ENCODE assay signal across 10 mouse cellular contexts in the genomic region with DNA sequence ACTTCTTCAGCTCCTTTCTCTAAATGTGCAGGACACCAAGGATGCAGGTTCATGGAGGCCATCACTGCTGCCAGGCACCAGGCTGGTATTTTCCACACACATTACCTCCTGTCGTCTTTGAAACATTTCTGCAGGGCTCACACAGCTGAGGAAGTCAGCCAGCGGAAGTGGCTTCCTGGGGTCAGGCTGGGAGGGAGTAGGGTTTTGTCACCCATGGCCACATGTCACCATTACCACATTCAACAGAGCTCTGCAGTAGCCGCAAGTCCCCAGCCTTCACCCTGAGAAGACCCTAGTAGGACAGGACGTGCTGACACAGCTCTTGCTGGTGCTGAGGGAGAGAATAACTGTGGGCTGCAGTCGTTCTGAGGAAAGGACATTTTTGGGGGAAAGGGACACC. TPM values are rescaled to one million over a fixed set of nuclear protein-coding genes. Genes with fewer than 3 reads are reported as not detected.
DNase-seq lines count a peak whose midpoint lies in the region; ATAC-seq and TF ChIP-seq lines count a peak whose summit lies in the region.
"Had no signal": no experiment of that assay in that cellular context is flagged by ENCODE, and none has a peak within 500 bp of the region (broad histone marks: within the 10 kb centered on the region; RNA-seq: fewer than 3 reads in every experiment).

No protein-coding gene starts in this region.

- H3K4me2 ChIP-seq in lung, postnatal 0 days (replicated peaks; ENCODE audit: low read depth, low read length) = no peak overlapping the region
- H3K4me2 ChIP-seq: hindbrain, embryonic 12.5 days had no signal

- peaks cover 6% of the 10 kb centered on the region; the same call in 1 of the 2 replicates for H3K36me3 ChIP-seq in lung, postnatal 0 days (ENCODE audit: insufficient read depth, low read length)

- H3K27ac ChIP-seq in lung, postnatal 0 days (ENCODE audit: low read length) = no peak overlapping the region
- H3K27ac ChIP-seq in brown adipose tissue, adult 24 weeks (replicated peaks; ENCODE audit: low read depth, low read length) = peak overlapping the region; percentile 71
- H3K27ac ChIP-seq: hindbrain, embryonic 12.5 days had no signal

- peak; percentile 26 for DNase-seq in lung, postnatal 0 days (ENCODE audit: low spot score)
- DNase-seq in lung, adult 2 months = no peak
- DNase-seq in thymus, postnatal 36 days = peak; percentile 40 to 58
- DNase-seq in testis, postnatal 14 days (ENCODE audit: low spot score) = no peak
- DNase-seq: forebrain, postnatal 0 days had no signal

- H3K9me3 ChIP-seq in lung, postnatal 0 days (ENCODE audit: low read length) = no peaks in the 10 kb centered on the region
- H3K9me3 ChIP-seq: hindbrain, embryonic 12.5 days had no signal

- no peak for ATAC-seq in lung, postnatal 0 days
- ATAC-seq in megakaryocyte, adult 5-6 weeks (ENCODE audit: poor library complexity, severe bottlenecking) = peak; percentile 66
- ATAC-seq in cerebellum, adult (ENCODE audit: insufficient number of reproducible peaks, low FRiP score, low TSS enrichment) = no peak
- ATAC-seq: forebrain, postnatal 0 days had no signal

- TF ChIP-seq EP300 in lung, postnatal 0 days (IDR thresholded peaks at IDR 0.05) = no peak

- H3K9ac ChIP-seq in lung, postnatal 0 days (replicated peaks; ENCODE audit: low read depth) = no peak overlapping the region
- H3K9ac ChIP-seq: forebrain, postnatal 0 days; hindbrain, embryonic 12.5 days had no signal

- no peaks in the 10 kb centered on the region for H3K27me3 ChIP-seq in lung, postnatal 0 days (replicated peaks; ENCODE audit: insufficient read depth, low read length)

- peaks cover 4% of the 10 kb centered on the region for H3K4me1 ChIP-seq in lung, postnatal 0 days (ENCODE audit: insufficient read depth, low read depth, low read length)
- peaks cover 8% of the 10 kb centered on the region for H3K4me1 ChIP-seq in lung, adult 2 months (ENCODE audit: control insufficient read depth, insufficient read depth, low read length)
- H3K4me1 ChIP-seq in brown adipose tissue, adult 24 weeks (ENCODE audit: control insufficient read depth, insufficient read depth, insufficient read length, low read length) = peaks cover 9% of the 10 kb centered on the region; the same call in 1 of the 2 replicates

- H3K4me3 ChIP-seq in lung, postnatal 0 days (ENCODE audit: low read depth, low read length) = no peak overlapping the region
- no peak overlapping the region for H3K4me3 ChIP-seq in lung, adult 2 months (replicated peaks; ENCODE audit: extremely low read depth, low read depth, low read length)
- H3K4me3 ChIP-seq in brown adipose tissue, adult 24 weeks (ENCODE audit: insufficient read depth, low read depth, low read length) = no peak overlapping the region
- H3K4me3 ChIP-seq: hindbrain, embryonic 12.5 days had no signal

- no peak for TF ChIP-seq POLR2A in lung, adult 2 months (IDR thresholded peaks at IDR 0.05; ENCODE audit: borderline replicate concordance, extremely low read depth, low read depth, low read length)

- TF ChIP-seq CTCF in lung, postnatal 0 days (IDR thresholded peaks at IDR 0.05) = no peak
- no peak for TF ChIP-seq CTCF in lung, adult 2 months (IDR thresholded peaks at IDR 0.05; ENCODE audit: insufficient read depth, low read length)

- 72% methylated on average over 5 of the region's 5 CpGs for WGBS in lung, postnatal 0 days
- 67% methylated on average over 5 of the region's 5 CpGs for WGBS in lung, adult 2 months

RNA-seq across cellular contexts. Expression of a gene that starts 4.0 kb away (rescaled TPM):
- 3.9 and 4.3 TPM in 2 replicates for polyA plus RNA-seq in lung, postnatal 0 days (2015; fragmentation: Nextera tagmentation; extraction: Ambion mirVana)
- 14.5 and 15.3 TPM in 2 replicates for polyA plus RNA-seq in lung, adult 2 months (2012; rRNA removed)
- 1.3 and 2.1 TPM in 2 replicates for polyA plus RNA-seq in brown adipose tissue, adult 24 weeks (2012; ENCODE audit: insufficient read depth, insufficient read length, missing spikeins)
- 18.3 and 23.2 TPM in 2 replicates for total RNA-seq in megakaryocyte, adult 5-6 weeks (2015)
- 16.4 and 22.5 TPM in 2 replicates for total RNA-seq in megakaryocyte, adult 5-6 weeks (2017)

RNA-seq across cellular contexts. Expression of a gene that starts 11.4 kb away (rescaled TPM):
- polyA plus RNA-seq in lung, postnatal 0 days (2015; fragmentation: Nextera tagmentation; extraction: Ambion mirVana) = 2.1 and 2.2 TPM in 2 replicates
- 2.3 and 11.2 TPM in 2 replicates for polyA plus RNA-seq in lung, adult 2 months (2012; rRNA removed)
- polyA plus RNA-seq in brown adipose tissue, adult 24 weeks (2012; ENCODE audit: insufficient read depth, insufficient read length, missing spikeins) = not detected in 2 replicates
- 0.07 and 0.14 TPM in 2 replicates for total RNA-seq in megakaryocyte, adult 5-6 weeks (2015)
- total RNA-seq in megakaryocyte, adult 5-6 weeks (2017) = 0.07 TPM in 1 of 2 replicates, not detected in the other
- total RNA-seq: forebrain, postnatal 0 days; left cerebral cortex, postnatal 10 days had no signal

RNA-seq across cellular contexts. Expression of a gene that starts 29.8 kb away (rescaled TPM):
- 59.6 and 68.5 TPM in 2 replicates for polyA plus RNA-seq in lung, postnatal 0 days (2015; fragmentation: Nextera tagmentation; extraction: Ambion mirVana)
- 38.6 and 47.6 TPM in 2 replicates for polyA plus RNA-seq in lung, adult 2 months (2012; rRNA removed)
- polyA plus RNA-seq in brown adipose tissue, adult 24 weeks (2012; ENCODE audit: insufficient read depth, insufficient read length, missing spikeins) = 55.5 and 74.0 TPM in 2 replicates
- 116 and 125 TPM in 2 replicates for total RNA-seq in megakaryocyte, adult 5-6 weeks (2015)
- total RNA-seq in megakaryocyte, adult 5-6 weeks (2017) = 94.6 and 136 TPM in 2 replicates

RNA-seq across cellular contexts. Expression of a gene that starts 38.2 kb away (rescaled TPM):
- 51.1 and 51.9 TPM in 2 replicates for polyA plus RNA-seq in lung, postnatal 0 days (2015; fragmentation: Nextera tagmentation; extraction: Ambion mirVana)
- polyA plus RNA-seq in lung, adult 2 months (2012; rRNA removed) = 72.5 and 75.7 TPM in 2 replicates
- 17.0 and 26.3 TPM in 2 replicates for polyA plus RNA-seq in brown adipose tissue, adult 24 weeks (2012; ENCODE audit: insufficient read depth, insufficient read length, missing spikeins)
- 34.2 and 47.8 TPM in 2 replicates for total RNA-seq in megakaryocyte, adult 5-6 weeks (2015)
- 69.4 and 73.9 TPM in 2 replicates for total RNA-seq in megakaryocyte, adult 5-6 weeks (2017)

Comparison
In these comparisons a context has a peak if more than half of its experiments do, and no peak if none do; other contexts are left out.
1. DNase-seq: peak in lung, postnatal 0 days (single experiment) and thymus, postnatal 36 days (2 of 2); none in lung, adult 2 months (single experiment) and testis, postnatal 14 days (single experiment).